Mouse (Mus musculus): ENCODE results near the gene Lipn. TPM values are rescaled to one million over a fixed set of nuclear protein-coding genes. Genes with fewer than 3 reads are reported as not detected.

The Lipn gene
- polyA plus RNA-seq (2016; fragmentation: Nextera tagmentation; extraction: Ambion mirVana) = not detected in 2 replicates

DNA sequence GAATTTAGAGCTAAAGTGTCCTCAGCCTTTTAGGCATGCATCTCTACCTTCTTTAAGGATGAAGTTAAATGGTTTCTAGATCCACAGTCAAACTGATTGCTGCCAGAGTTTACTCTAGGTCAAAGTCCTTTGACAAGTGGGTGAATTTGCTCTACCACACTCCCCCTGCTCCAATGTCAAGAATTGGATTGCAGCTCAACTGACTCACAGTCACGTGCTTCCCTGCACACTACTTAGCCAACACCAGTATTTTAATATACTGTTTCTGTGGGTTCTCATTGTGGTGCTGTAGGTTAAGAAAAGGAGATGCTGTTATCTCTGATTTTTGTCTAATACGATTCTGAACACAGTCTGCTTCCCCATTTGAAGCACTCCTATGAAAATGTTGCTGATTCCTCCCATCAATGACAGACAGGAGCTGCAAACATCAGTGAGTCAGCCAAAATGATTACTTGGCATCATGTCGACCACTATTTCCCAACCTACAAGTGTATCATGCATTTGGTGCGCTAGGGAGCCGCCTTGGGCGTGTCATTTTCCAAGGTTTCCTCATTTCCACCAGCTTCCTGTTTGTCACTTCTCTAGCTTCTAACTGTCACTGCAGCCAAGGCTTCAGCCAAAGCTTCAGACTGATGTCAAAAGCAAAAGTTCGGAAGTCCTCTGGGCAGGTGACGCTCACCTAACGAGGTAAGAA is at the start of gene Lipn:
Lipn (plus strand) TSS at position 580 of the 694 bp plus-strand sequence.
- no peak for ATAC-seq (ENCODE audit: insufficient number of reproducible peaks, insufficient read depth, low FRiP score, low TSS enrichment)

DNA sequence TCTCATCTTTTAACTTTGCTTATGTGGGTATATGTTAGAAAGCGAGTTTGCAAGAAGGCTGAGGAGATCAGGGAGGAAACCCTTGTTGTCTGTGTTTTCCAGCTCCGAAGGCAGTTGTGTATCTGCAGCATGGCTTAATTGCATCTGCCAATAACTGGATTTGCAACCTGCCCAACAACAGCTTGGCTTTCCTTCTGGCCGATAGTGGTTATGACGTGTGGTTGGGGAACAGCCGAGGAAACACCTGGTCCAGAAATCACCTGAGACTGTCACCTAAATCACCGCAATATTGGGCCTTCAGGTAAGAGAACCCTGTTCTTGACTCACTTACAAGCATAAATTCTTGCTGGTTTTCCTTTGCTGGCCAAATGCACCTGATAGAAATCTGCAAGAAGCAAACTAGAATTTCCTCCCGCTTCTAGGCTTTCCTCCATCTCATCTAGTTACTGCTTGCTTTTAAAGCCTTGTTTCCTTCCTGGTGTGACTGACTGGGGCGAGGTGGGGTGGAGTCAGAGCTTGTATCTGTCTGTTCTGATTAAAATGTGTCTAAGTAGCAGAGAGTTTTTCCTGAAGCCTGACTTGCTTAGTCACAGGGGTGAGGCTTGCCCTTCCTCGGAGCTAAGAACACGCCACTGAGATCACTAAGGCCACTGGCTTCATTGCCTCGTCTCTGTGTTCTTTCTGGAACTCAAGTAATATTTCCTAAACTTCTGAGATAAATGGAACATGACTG is 45.6 kb upstream of the Lipn start:
- 86% methylated on average over 11 of the region's 11 CpGs for WGBS
- H3K27me3 ChIP-seq = no peaks in the 10 kb centered on the region
- H3K9me3 ChIP-seq = no peaks in the 10 kb centered on the region
- no peak overlapping the region for H3K4me3 ChIP-seq
- H3K36me3 ChIP-seq = no peaks in the 10 kb centered on the region
- ATAC-seq (ENCODE audit: insufficient number of reproducible peaks, insufficient read depth, low FRiP score, low TSS enrichment) = no peak
- no peaks in the 10 kb centered on the region for H3K4me1 ChIP-seq
- no peak overlapping the region for H3K27ac ChIP-seq
- no peak overlapping the region for H3K9ac ChIP-seq
- no peak overlapping the region for H3K4me2 ChIP-seq (replicated peaks)

More for the DNA sequence above, at the start of gene Lipn:
- H3K27ac ChIP-seq = no peak within 1 kb of the TSS
- no peaks in the 10 kb centered on the region for H3K9me3 ChIP-seq
- no peak within 1 kb of the TSS for H3K9ac ChIP-seq
- H3K27me3 ChIP-seq = no peaks in the 10 kb centered on the region
- no peak within 1 kb of the TSS for H3K4me3 ChIP-seq
- H3K36me3 ChIP-seq = no peaks in the 10 kb centered on the region
- 86% methylated on average over 9 of the region's 9 CpGs for WGBS
- H3K4me1 ChIP-seq = no peaks in the 10 kb centered on the region
- no peak within 1 kb of the TSS for H3K4me2 ChIP-seq (replicated peaks)

- Histone ChIP-seq H3K4me1 (no peaks in the 10 kb centered on the region), H3K36me3 (no peaks in the 10 kb centered on the region), H3K27ac (no peak overlapping the region), H3K27me3 (no peaks in the 10 kb centered on the region), H3K9ac (no peak overlapping the region), H3K9me3 (no peaks in the 10 kb centered on the region), H3K4me2 (replicated peaks) (no peak overlapping the region), H3K4me3 (no peak overlapping the region)
- 46% methylated on average over 3 of the region's 3 CpGs for WGBS
- ATAC-seq (ENCODE audit: insufficient number of reproducible peaks, insufficient read depth, low FRiP score, low TSS enrichment) = no peak
These were observed 44.4 kb upstream of the Lipn start for GRCm38 (mm10) chr19:34022759-34023158.

DNA sequence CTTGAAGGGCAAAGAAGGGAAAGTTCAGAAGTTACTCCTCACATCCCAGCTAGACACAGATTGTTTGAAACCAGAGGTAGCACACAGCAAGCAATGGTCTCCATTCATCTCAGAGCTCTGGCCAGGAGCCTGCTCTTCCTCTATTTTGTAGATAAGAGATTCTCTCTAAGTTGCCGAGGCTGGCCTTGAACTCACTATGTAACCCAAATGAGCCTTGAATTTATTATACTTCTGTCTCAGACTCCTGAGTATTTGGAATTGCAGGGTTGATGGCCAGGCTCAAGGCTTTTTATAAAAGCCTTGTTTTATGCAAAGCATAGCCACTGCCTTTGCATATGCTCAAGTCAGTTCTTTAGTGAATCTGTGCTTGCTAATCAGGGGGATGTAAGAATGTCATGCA is 27.4 kb upstream of the Lipn start:
- Histone ChIP-seq H3K36me3 (no peaks in the 10 kb centered on the region), H3K27me3 (no peaks in the 10 kb centered on the region), H3K9me3 (no peaks in the 10 kb centered on the region), H3K4me3 (no peak overlapping the region), H3K4me2 (replicated peaks) (no peak overlapping the region), H3K4me1 (no peaks in the 10 kb centered on the region), H3K27ac (no peak overlapping the region), H3K9ac (no peak overlapping the region)
- 73% methylated on average over 1 of the region's 1 CpGs for WGBS
- no peak for ATAC-seq (ENCODE audit: insufficient number of reproducible peaks, insufficient read depth, low FRiP score, low TSS enrichment)

DNA sequence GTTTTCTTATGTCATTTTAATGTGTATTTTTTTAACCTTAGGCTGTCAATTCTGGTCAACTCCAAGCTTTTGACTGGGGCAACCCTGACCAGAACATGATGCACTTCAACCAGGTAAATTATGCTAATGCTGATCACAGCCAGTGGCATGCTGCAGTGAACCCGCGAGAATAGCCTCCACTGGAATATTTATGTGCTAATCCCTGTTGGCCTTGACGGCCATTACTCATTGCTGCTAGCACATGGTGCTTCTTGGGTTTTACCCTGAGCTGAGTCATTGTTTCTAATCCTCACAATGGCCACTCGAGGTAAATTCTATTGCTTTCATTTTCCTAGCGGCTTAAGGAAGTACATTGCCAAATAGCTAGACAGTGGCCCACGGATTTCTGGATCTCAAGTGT is 24.1 kb upstream of the Lipn start:
- Histone ChIP-seq H3K4me3 (no peak overlapping the region), H3K27ac (no peak overlapping the region), H3K9ac (no peak overlapping the region), H3K9me3 (no peaks in the 10 kb centered on the region), H3K4me1 (no peaks in the 10 kb centered on the region), H3K36me3 (no peaks in the 10 kb centered on the region), H3K4me2 (replicated peaks) (no peak overlapping the region), H3K27me3 (no peaks in the 10 kb centered on the region)
- WGBS = 81% methylated on average over 6 of the region's 6 CpGs
- ATAC-seq (ENCODE audit: insufficient number of reproducible peaks, insufficient read depth, low FRiP score, low TSS enrichment) = no peak

DNA sequence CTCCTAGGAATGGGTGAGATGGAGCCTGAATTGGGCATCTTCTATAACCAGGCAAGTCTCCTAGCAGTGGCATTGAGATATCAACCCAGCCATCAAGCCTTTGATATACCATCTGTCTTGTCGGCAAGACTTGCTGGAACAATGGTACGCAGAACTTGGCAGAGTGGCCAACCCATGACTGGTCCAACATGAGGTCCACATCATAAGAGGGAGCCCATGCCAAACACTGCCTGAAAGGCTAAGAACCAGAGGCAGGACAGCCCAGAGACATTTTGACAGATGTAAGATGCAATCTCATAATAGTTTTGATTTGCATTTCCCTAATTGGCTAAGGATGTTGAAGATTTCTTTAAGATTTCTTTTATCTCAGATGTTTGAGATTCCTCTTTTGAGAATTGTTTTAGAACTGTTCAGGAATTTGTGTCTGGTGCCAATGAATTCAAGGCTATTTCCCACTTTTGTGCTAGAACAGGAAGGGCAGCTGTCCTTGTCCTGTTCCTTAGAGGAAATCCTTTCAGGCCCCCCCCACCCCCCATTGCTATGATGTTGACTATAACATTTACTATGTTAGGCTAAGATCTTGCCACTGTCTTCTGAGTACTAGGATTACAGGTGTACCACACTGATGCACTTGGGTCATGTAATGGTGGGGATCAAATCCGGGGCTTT is 17.7 kb upstream of the Lipn start:
- Histone ChIP-seq H3K4me2 (replicated peaks) (no peak overlapping the region), H3K4me1 (no peaks in the 10 kb centered on the region), H3K27ac (no peak overlapping the region), H3K9ac (no peak overlapping the region), H3K36me3 (no peaks in the 10 kb centered on the region), H3K4me3 (no peak overlapping the region), H3K27me3 (no peaks in the 10 kb centered on the region), H3K9me3 (no peaks in the 10 kb centered on the region)
- WGBS = 91% methylated on average over 3 of the region's 3 CpGs
- ATAC-seq (ENCODE audit: insufficient number of reproducible peaks, insufficient read depth, low FRiP score, low TSS enrichment) = no peak

- Histone ChIP-seq H3K4me3 (no peak overlapping the region), H3K9ac (no peak overlapping the region), H3K4me1 (no peaks in the 10 kb centered on the region), H3K27me3 (no peaks in the 10 kb centered on the region), H3K27ac (no peak overlapping the region), H3K36me3 (no peaks in the 10 kb centered on the region), H3K4me2 (replicated peaks) (no peak overlapping the region), H3K9me3 (no peaks in the 10 kb centered on the region)
- WGBS = 84% methylated on average over 3 of the region's 3 CpGs
- ATAC-seq (ENCODE audit: insufficient number of reproducible peaks, insufficient read depth, low FRiP score, low TSS enrichment) = no peak
These were observed 15.7 kb upstream of the Lipn start for GRCm38 (mm10) chr19:34051502-34051901.

DNA sequence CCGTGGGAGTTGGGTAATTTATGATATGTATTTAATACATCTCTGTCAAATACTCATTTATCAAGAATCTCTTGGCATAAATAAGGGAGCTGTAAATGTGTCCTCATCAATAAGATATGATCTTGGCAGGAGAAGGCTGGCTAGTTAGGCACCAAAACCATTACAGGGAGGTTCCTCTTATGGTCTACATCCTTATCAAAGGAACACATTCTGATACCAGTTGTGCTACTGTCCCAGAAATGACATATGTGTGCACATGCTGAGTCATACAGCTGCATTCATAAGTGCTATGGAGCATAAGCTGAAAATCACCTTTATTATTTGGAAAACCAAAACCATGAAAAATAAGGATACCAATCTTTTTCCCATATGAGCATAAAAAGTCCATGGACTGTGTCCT is 3.6 kb upstream of the Lipn start:
- Histone ChIP-seq H3K27ac (no peak overlapping the region), H3K4me1 (no peaks in the 10 kb centered on the region), H3K9me3 (no peaks in the 10 kb centered on the region), H3K27me3 (no peaks in the 10 kb centered on the region), H3K36me3 (no peaks in the 10 kb centered on the region), H3K4me2 (replicated peaks) (no peak overlapping the region), H3K4me3 (no peak overlapping the region), H3K9ac (no peak overlapping the region)
- 62% methylated on average over 1 of the region's 1 CpGs for WGBS
- ATAC-seq (ENCODE audit: insufficient number of reproducible peaks, insufficient read depth, low FRiP score, low TSS enrichment) = no peak

DNA sequence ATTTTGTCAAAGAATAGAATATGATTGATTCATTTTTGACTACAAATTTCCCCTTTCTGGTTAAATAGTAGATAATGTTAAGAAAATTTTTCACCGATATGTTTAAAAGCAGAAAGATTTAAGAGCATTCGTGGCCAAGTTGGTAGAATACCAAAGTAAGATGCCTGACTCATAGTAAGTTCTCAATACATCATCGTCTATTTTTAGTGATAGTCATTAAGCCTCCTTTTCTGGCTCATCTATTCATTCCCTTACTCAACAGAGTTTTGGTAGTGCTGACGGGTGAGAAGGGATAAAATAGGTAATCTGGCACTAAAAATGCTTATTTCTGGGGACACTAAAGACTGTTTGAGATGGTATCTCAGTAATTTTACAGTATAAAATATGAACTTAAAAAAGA is 3.1 kb upstream of the Lipn start:
- H3K4me1 ChIP-seq = no peaks in the 10 kb centered on the region
- 87% methylated on average over 4 of the region's 4 CpGs for WGBS

GRCm38 (mm10) chr19:34074239-34074638 is 7.1 kb downstream of the Lipn start:
- H3K4me1 ChIP-seq = no peaks in the 10 kb centered on the region
- no peaks in the 10 kb centered on the region for H3K36me3 ChIP-seq
- H3K27ac ChIP-seq = no peak overlapping the region
- no peak overlapping the region for H3K9ac ChIP-seq
- H3K9me3 ChIP-seq = no peaks in the 10 kb centered on the region
- ATAC-seq (ENCODE audit: insufficient number of reproducible peaks, insufficient read depth, low FRiP score, low TSS enrichment) = no peak
- no peaks in the 10 kb centered on the region for H3K27me3 ChIP-seq
- H3K4me3 ChIP-seq = no peak overlapping the region
- H3K4me2 ChIP-seq (replicated peaks) = no peak overlapping the region

More for the DNA sequence above, 3.1 kb upstream of the Lipn start:
- Histone ChIP-seq H3K4me2 (replicated peaks) (no peak overlapping the region), H3K4me3 (no peak overlapping the region), H3K9me3 (no peaks in the 10 kb centered on the region), H3K27me3 (no peaks in the 10 kb centered on the region), H3K36me3 (no peaks in the 10 kb centered on the region), H3K9ac (no peak overlapping the region), H3K27ac (no peak overlapping the region)
- ATAC-seq (ENCODE audit: insufficient number of reproducible peaks, insufficient read depth, low FRiP score, low TSS enrichment) = no peak

DNA sequence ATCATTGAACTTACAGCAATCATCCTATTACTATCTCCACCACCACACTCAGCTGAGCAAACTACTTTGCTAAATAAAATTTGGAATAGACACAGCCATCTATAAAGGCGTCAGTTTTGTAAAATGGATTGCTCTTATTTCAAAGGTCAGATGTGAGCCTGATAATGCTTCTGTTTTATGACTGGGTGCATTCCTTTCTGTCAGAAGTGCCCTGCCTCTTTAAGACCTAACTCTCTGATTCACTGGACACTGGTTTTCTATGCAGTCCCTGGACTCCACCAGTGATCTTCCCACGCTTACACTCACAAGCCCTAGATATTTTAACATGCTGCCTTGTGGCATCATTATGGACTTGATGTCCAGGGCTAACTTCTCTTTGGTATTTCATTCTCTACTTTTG is 11.0 kb downstream of the Lipn start:
- Histone ChIP-seq H3K4me3 (no peak overlapping the region), H3K36me3 (no peaks in the 10 kb centered on the region), H3K9ac (no peak overlapping the region), H3K9me3 (no peaks in the 10 kb centered on the region), H3K27ac (no peak overlapping the region), H3K4me2 (replicated peaks) (no peak overlapping the region), H3K27me3 (no peaks in the 10 kb centered on the region), H3K4me1 (no peaks in the 10 kb centered on the region)
- no peak for ATAC-seq (ENCODE audit: insufficient number of reproducible peaks, insufficient read depth, low FRiP score, low TSS enrichment)
- WGBS = 83% methylated on average over 2 of the region's 2 CpGs
